25 mouse cellular contexts compared by ENCODE assay signal in genomic region chr8:92747086-92747485, GRCm38 (mm10).
"Had no signal": no experiment of that assay in that cellular context is flagged by ENCODE, and none has a peak within 500 bp of the region (broad histone marks: within the 10 kb centered on the region; RNA-seq: fewer than 3 reads in every experiment).

No protein-coding gene starts in this region.

- H3K27me3 ChIP-seq: heart, embryonic 15.5 days; kidney, embryonic 15.5 days; limb, embryonic 13.5 days; limb, embryonic 15.5 days; liver, embryonic 12.5 days had no signal

- H3K9me3 ChIP-seq: heart, embryonic 13.5 days; heart, embryonic 15.5 days; hindbrain, embryonic 13.5 days; hindbrain, embryonic 15.5 days; kidney, embryonic 15.5 days; limb, embryonic 13.5 days; limb, embryonic 15.5 days; liver, embryonic 12.5 days had no signal

- H3K9ac ChIP-seq: heart, embryonic 13.5 days; heart, embryonic 15.5 days; hindbrain, embryonic 13.5 days; hindbrain, embryonic 15.5 days; kidney, embryonic 15.5 days; limb, embryonic 13.5 days; limb, embryonic 15.5 days; liver, embryonic 12.5 days had no signal

- H3K36me3 ChIP-seq: heart, embryonic 13.5 days; heart, embryonic 15.5 days; hindbrain, embryonic 13.5 days; hindbrain, embryonic 15.5 days; kidney, embryonic 15.5 days; limb, embryonic 13.5 days; limb, embryonic 15.5 days; liver, embryonic 12.5 days had no signal

- H3K4me2 ChIP-seq: heart, embryonic 11.5 days; heart, embryonic 13.5 days; heart, embryonic 15.5 days; hindbrain, embryonic 13.5 days; hindbrain, embryonic 15.5 days; kidney, embryonic 15.5 days; limb, embryonic 13.5 days; limb, embryonic 15.5 days; liver, embryonic 12.5 days had no signal

- DNase-seq: gastrocnemius, postnatal 14 days; gastrocnemius, postnatal 36 days; heart, adult 11 months; heart, adult 2 months; heart, postnatal 14 days; heart, postnatal 36 days; kidney, adult 11 months; kidney, adult 2 months; kidney, adult 9 months; kidney, postnatal 14 days; kidney, postnatal 36 days; layer of hippocampus, adult 9-11 months; layer of hippocampus, postnatal 36 days had no signal

- ATAC-seq: hindbrain, postnatal 0 days; intestine, embryonic 16.5 days; liver, embryonic 12.5 days had no signal

- H3K4me3 ChIP-seq: heart, adult 2 months; heart, embryonic 13.5 days; heart, embryonic 15.5 days; hindbrain, embryonic 13.5 days; hindbrain, embryonic 15.5 days; kidney, embryonic 15.5 days; limb, embryonic 13.5 days; limb, embryonic 15.5 days; liver, embryonic 12.5 days had no signal

- H3K4me1 ChIP-seq: heart, embryonic 13.5 days; heart, embryonic 15.5 days; kidney, embryonic 15.5 days; liver, embryonic 12.5 days had no signal

- H3K27ac ChIP-seq: heart, adult 2 months; heart, embryonic 13.5 days; heart, embryonic 15.5 days; hindbrain, embryonic 13.5 days; hindbrain, embryonic 15.5 days; hindbrain, postnatal 0 days; kidney, embryonic 15.5 days; kidney, postnatal 0 days; limb, embryonic 13.5 days; limb, embryonic 15.5 days; liver, embryonic 12.5 days had no signal
